Mouse (Mus musculus) layer of hippocampus, adult 18-20 months (tissue): ENCODE data around the gene Vmn2r2. TPM values are rescaled to one million over a fixed set of nuclear protein-coding genes. Genes with fewer than 3 reads are reported as not detected.

Source experiments
- DNase-seq, 2 experiments: peaks; one replicate each; pipeline ENCODE4 v3.0.0; 2022; ENCODE audit warnings: low spot score in 2 of 2
- long read RNA-seq: library from polyadenylated mRNA; stranded (forward); transcript quantifications from one replicate; pipeline ENCODE4 v2.0.0, GENCODE M21; 2021
- total RNA-seq, 2 experiments: library from RNA; stranded (reverse); gene quantifications; 2 replicates each; pipeline ENCODE4 v1.2.3; 2021

Gene Vmn2r2
- not detected for total RNA-seq
- long read RNA-seq, result 0 reads

DNA sequence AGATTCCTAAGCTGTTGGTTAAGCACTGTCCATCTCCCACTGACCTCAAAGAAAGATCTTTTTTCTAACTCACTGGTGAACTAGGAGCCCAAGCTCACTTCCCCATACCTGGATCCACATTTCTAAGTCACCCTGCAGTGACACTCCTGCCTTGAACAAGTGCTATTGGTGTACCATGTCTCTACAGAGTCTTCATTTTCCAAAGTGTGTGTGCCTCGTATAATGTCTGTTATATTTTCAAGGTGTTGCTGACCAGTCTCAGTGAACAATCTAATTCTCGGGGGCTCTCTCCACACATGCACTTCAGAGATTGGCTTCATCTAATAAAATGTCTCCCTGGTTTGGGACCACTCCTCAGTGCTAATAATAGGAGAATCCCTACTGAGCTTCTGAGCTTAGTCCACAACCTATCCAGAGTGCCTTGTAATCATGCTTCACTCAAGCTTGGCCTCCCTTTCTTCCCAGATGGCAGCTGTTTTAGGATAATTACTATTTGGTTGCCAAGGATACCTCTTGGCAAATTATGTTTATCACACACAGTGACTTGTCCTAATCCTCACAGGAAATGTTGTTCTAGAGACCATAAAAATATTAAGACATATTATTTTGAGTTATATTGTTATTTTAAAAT lies at the start of gene Vmn2r2:
TSS of gene Vmn2r2 (minus strand) at position 51 of the 631 bp plus-strand sequence.
- peak in 1 of 2 experiments; percentile 3 for DNase-seq

GRCm38 (mm10) chr3:64113352-64114046 lies 28.2 kb downstream of the Vmn2r2 start:
- no peak for DNase-seq

- no peak for DNase-seq
Observed at GRCm38 (mm10) chr3:64112707-64113106, 29.0 kb downstream of the Vmn2r2 start.

- DNase-seq, result no peak
Observed at GRCm38 (mm10) chr3:64081247-64081646, 60.5 kb downstream of the Vmn2r2 start, which contains the start of gene Vmn2r1. Gene Vmn2r1 (plus strand): TSS chr3:64081547.

Other genes with a start within 250 kb of the Vmn2r2 start
- 1 to 10 TPM; 4.6 to 4.7 TPM for gene Plch1, start 242.5 kb downstream of the Vmn2r2 start, total RNA-seq
- gene E130311K13Rik, start 212.5 kb downstream of the Vmn2r2 start, total RNA-seq, result 10 to 100 TPM; 11.8 to 12.2 TPM
- gene Slc33a1, start 177.2 kb downstream of the Vmn2r2 start, total RNA-seq, result 10 to 100 TPM; 28.1 to 29.5 TPM
- gene Gmps, start 165.8 kb downstream of the Vmn2r2 start, total RNA-seq, result 10 to 100 TPM; 45.9 to 51.6 TPM
- gene Vmn2r1, start 60.4 kb downstream of the Vmn2r2 start, total RNA-seq, result under 1 TPM; 0.23 to 0.32 TPM
- gene Vmn2r3, start 147.8 kb upstream of the Vmn2r2 start, total RNA-seq, result not detected